Mouse (Mus musculus) adrenal gland, postnatal 0 days (tissue): Measurements from ENCODE around the gene Gm20878. TPM values are rescaled to one million over a fixed set of nuclear protein-coding genes. Genes with fewer than 3 reads are reported as not detected.

Experiments used
- polyA plus RNA-seq: library from polyadenylated mRNA; unstranded; fragments of >200 nt; fragmentation: Nextera tagmentation; extraction: Ambion mirVana; gene quantifications from 2 replicates; pipeline ENCODE4 v1.2.1, GENCODE M21; 2015

Gene Gm20878
- 4.6 and 13.9 TPM in 2 replicates for polyA plus RNA-seq

DNA sequence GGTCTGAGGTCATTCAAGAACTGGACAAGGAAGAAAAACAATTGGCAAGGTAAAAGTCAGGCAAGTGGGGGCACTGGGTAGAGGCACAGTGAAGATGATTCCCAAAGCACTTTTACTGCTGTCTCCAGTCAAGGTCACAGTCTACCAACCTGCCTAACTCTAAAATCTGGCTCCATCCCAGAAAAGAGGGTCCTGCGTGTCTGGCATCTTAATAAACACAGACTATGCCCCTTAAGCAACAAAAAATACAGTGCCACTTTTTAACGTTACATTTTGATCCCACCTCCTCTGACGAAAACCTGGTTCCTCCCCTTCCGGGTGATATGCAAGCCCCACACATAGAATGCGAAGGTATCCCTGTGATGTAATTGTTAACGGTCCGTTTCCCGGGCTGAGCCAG, at the start of gene Gm20878:
TSS of gene Gm20878 (plus strand) at position 301 of the 400 bp plus-strand sequence.

DNA sequence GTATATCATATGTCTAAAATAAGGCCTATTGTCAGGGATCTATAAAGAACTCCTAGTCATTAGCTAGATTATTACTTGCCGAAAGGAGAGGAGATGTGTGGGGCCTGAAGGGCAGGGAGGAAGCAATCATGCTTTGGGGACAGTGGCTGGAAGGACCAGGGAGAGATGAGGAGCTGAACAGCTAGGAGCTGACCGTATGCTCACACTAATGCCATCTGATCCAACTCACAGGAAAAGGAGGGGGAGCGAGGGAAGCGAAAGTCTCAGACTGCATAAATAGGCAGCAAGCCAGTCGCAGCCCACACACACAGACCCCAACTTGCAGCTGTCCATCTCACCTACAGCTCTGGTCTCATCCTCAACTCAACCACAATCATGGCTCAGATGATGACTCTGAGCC, 38.1 kb upstream of the Gm20878 start, which contains the start of gene Gm21541:
TSS of gene Gm21541 (plus strand) at position 301 of the 400 bp plus-strand sequence.

DNA sequence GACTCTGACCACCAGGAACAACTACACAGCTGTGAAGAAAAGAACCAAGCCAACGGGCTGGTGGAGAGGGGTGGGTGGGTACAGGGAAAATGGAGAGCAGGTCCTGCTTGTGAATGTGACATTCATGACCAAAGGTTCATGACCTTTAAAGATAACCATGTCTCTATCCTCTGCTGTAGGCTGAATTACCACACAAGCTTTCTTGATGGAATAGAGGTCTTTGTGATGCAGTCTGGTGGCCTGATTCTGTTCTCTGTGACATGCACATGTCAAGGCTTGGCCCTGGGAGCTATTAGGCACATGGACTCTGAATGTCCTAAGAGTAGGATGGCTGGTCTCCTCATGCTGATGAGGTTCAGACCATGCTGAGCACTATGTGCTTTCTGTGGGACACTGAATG, 24.4 kb downstream of the Gm20878 start, which contains the start of gene Fam205a4:
TSS of gene Fam205a4 (plus strand) at position 301 of the 400 bp plus-strand sequence.

Other genes starting within 250 kb of the Gm20878 start
- gene Cntfr, start 244.5 kb upstream of the Gm20878 start, polyA plus RNA-seq: 10.2 and 20.2 TPM in 2 replicates
- gene Il11ra1, start 241.6 kb upstream of the Gm20878 start, polyA plus RNA-seq: 170 and 228 TPM in 2 replicates
- 43.9 and 57.0 TPM in 2 replicates for gene Rpp25l, start 228.0 kb upstream of the Gm20878 start, polyA plus RNA-seq
- 192 and 202 TPM in 2 replicates for gene Dctn3, start 218.4 kb upstream of the Gm20878 start, polyA plus RNA-seq
- 0.07 TPM in 1 of 2 replicates, not detected in the other for gene Arid3c, start 210.4 kb upstream of the Gm20878 start, polyA plus RNA-seq
- 37.9 and 56.4 TPM in 2 replicates for gene Galt, start 186.3 kb upstream of the Gm20878 start, polyA plus RNA-seq
- gene Sigmar1, start 185.4 kb upstream of the Gm20878 start, polyA plus RNA-seq: 50.5 and 75.3 TPM in 2 replicates
- gene Ccl27a, start 167.3 kb upstream of the Gm20878 start, polyA plus RNA-seq: 83.8 and 137 TPM in 2 replicates
- gene Gm21541, start 38.0 kb upstream of the Gm20878 start, polyA plus RNA-seq: 1.1 TPM in 1 of 2 replicates, not detected in the other
- gene Fam205a4, start 24.5 kb downstream of the Gm20878 start, polyA plus RNA-seq: 0.37 and 0.43 TPM in 2 replicates
- 0.08 and 0.09 TPM in 2 replicates for gene Gm21093, start 93.2 kb downstream of the Gm20878 start, polyA plus RNA-seq
- gene Gm3893, start 149.6 kb downstream of the Gm20878 start, polyA plus RNA-seq: not detected in 2 replicates
- gene Gm13304, start 173.2 kb downstream of the Gm20878 start, polyA plus RNA-seq: not detected in 2 replicates
- gene Gm13306, start 211.9 kb downstream of the Gm20878 start, polyA plus RNA-seq: 7.8 and 16.9 TPM in 2 replicates
- gene Gm13305, start 227.0 kb downstream of the Gm20878 start, polyA plus RNA-seq: 0.59 TPM in 1 of 2 replicates, not detected in the other